18 mouse cellular contexts compared by ENCODE assay signal in the genomic region with DNA sequence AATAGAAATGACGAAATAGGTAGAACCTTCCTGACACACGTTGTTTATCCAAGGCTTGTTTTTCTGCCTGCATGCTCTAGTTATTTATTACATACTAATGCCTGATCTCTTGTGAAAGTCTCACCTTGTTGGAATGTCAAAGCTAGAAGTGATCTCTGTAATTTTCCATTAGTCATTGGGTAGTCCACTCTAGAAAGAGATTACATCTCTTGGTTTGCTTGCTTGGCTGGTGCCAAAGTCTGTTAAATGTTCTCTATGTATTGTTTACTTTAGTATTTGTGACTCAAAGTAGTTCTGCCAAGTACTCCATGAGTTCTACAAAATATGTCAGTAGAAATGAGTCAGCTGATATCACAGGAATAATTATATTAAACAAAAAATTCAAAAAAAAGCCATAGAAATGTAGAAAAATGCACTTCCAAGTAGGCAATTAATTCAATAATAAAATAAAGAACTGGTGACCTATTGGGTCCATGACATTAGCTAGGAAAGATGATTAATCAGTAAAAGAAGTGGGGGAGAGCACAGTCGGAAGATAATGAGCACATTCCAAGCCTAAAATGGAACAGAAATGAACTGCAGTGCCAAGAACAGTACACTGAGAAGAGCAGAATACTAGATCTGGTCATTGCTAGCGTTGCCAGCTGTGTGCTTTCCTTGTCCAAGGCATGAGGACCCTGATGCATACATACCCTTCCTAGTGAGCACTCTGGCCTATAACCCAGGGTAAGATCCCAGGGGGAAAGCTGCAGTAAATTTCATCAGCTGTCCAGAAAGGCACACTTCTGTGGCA. TPM values are rescaled to one million over a fixed set of nuclear protein-coding genes. Genes with fewer than 3 reads are reported as not detected.
DNase-seq lines count a peak whose midpoint lies in the region; ATAC-seq and TF ChIP-seq lines count a peak whose summit lies in the region.
"Had no signal": no experiment of that assay in that cellular context is flagged by ENCODE, and none has a peak within 500 bp of the region (broad histone marks: within the 10 kb centered on the region; RNA-seq: fewer than 3 reads in every experiment).

No protein-coding gene starts in this region.

- ATAC-seq in CD4-positive, CD25-positive, alpha-beta regulatory T cell, adult 4 months: no peak
- ATAC-seq in erythroblast, adult 5-6 weeks (replicated peaks; ENCODE audit: low FRiP score, poor library complexity, severe bottlenecking): no peak
- ATAC-seq: forebrain, embryonic 14.5 days; midbrain, embryonic 16.5 days had no signal

- DNase-seq in layer of hippocampus, adult 2 months (ENCODE audit: low spot score in 2 of 2): peak in 1 of 2 experiments; percentile 9
- DNase-seq in layer of hippocampus, adult 11-12 months (ENCODE audit: low spot score): no peak
- DNase-seq in 3T3-L1 (ENCODE audit: low read depth, low spot score): peak; percentile 95
- DNase-seq in MN1 (ENCODE audit: low spot score): peak; percentile 13
- DNase-seq in kidney, adult 9 months: peak; percentile 86
- DNase-seq in thymus, postnatal 25 days: no peak
- DNase-seq: adrenal gland, postnatal 14 days; cerebellum, postnatal 36 days; gastrocnemius, adult 2 months; thymus, postnatal 4 days had no signal

- no peak for TF ChIP-seq CTCF in layer of hippocampus, adult 2 months (conservative IDR thresholded peaks at IDR 0.05)

- no peak overlapping the region for H3K4me3 ChIP-seq in layer of hippocampus, adult 2 months
- H3K4me3 ChIP-seq: embryonic facial prominence, embryonic 13.5 days; gastrocnemius, adult 2 months; hindbrain, embryonic 13.5 days; limb, embryonic 13.5 days; neural tube, embryonic 12.5 days had no signal

- H3K27ac ChIP-seq in layer of hippocampus, adult 2 months: peak overlapping the region; percentile 19
- H3K27ac ChIP-seq: embryonic facial prominence, embryonic 13.5 days; gastrocnemius, adult 2 months; hindbrain, embryonic 13.5 days; limb, embryonic 13.5 days; neural tube, embryonic 12.5 days had no signal

RNA-seq across cellular contexts. Expression of a gene that starts 17.0 kb away (rescaled TPM):
- total RNA-seq in layer of hippocampus, adult 2 months (2021): 100 to 1,000 TPM; 188 to 208 TPM
- 10 to 100 TPM; 30.7 to 35.2 TPM for polyA plus RNA-seq in CD4-positive, CD25-positive, alpha-beta regulatory T cell, adult 4 months (2017; shearing (Covaris generic))
- 19.9 and 20.8 TPM in 2 replicates for total RNA-seq in erythroblast, adult 5-6 weeks (2015; ENCODE audit: low replicate concordance)
- 14.7 and 18.1 TPM in 2 replicates for total RNA-seq in erythroblast, adult 5-6 weeks (2017; ENCODE audit: low replicate concordance)

Comparison
In these comparisons a context has a peak if more than half of its experiments do, and no peak if none do; other contexts are left out.
1. DNase-seq: peak in 3T3-L1 (single experiment), MN1 (single experiment) and kidney, adult 9 months (single experiment); none in layer of hippocampus, adult 11-12 months (single experiment) and thymus, postnatal 25 days (single experiment).
2. RNA of a gene that starts 17.0 kb away (total RNA-seq): 188 to 208 TPM in layer of hippocampus, adult 2 months; 14.7 to 20.8 TPM in erythroblast, adult 5-6 weeks; every median in the first group is over 4 times any median in the second.